Comparison of ENCODE assay signal across 8 mouse cellular contexts in genomic region chr3:93537068-93537576, GRCm38 (mm10). TPM values are rescaled to one million over a fixed set of nuclear protein-coding genes. Genes with fewer than 3 reads are reported as not detected.
A peak's percentile ranks its signal among the peaks of the same experiment; 100 is the strongest.
DNase-seq lines count a peak whose midpoint lies in the region; ATAC-seq lines count a peak whose summit lies in the region.

No protein-coding gene starts in this region.

- peak; percentile 40; the same call in 1 of the 2 replicates for ATAC-seq in kidney, embryonic 15.5 days (replicated peaks; ENCODE audit: low FRiP score)
- ATAC-seq in CD4-positive, CD25-positive, alpha-beta regulatory T cell, adult 4 months, result no peak

- peak; percentile 53 for DNase-seq in 416B (ENCODE audit: low read depth)
- peak; percentile 39 for DNase-seq in ZHBTc4 (ENCODE audit: low read depth, low spot score)
- peak; percentile 62 to 73 for DNase-seq in heart, adult 18-20 months
- DNase-seq in cerebellum, adult 11 months, result no peak
- no peak for DNase-seq in frontal cortex, postnatal 25 days (ENCODE audit: low spot score in 2 of 2)
- DNase-seq in right cerebral cortex, postnatal 4 days, result no peak

- H3K4me1 ChIP-seq in kidney, embryonic 15.5 days, result no peaks in the 10 kb centered on the region

- WGBS in kidney, embryonic 15.5 days, result 65% methylated on average over 2 of the region's 2 CpGs

- H3K4me2 ChIP-seq in kidney, embryonic 15.5 days, result no peak overlapping the region

- H3K9me3 ChIP-seq in kidney, embryonic 15.5 days (replicated peaks), result no peaks in the 10 kb centered on the region

- H3K27me3 ChIP-seq in kidney, embryonic 15.5 days, result no peaks in the 10 kb centered on the region

- no peak overlapping the region for H3K9ac ChIP-seq in kidney, embryonic 15.5 days

- H3K36me3 ChIP-seq in kidney, embryonic 15.5 days, result no peaks in the 10 kb centered on the region

- H3K4me3 ChIP-seq in kidney, embryonic 15.5 days (replicated peaks), result no peak overlapping the region

- no peak overlapping the region for H3K27ac ChIP-seq in kidney, embryonic 15.5 days

RNA-seq across cellular contexts. Expression of gene S100a11, which starts 16.8 kb away (rescaled TPM):
- 10 to 100 TPM; 52.4 to 78.2 TPM for total RNA-seq in heart, adult 18-20 months (2021)
- polyA plus RNA-seq in kidney, embryonic 15.5 days (2015; fragmentation: Nextera tagmentation; extraction: Ambion mirVana), result 1,358 and 1,377 TPM in 2 replicates
- polyA plus RNA-seq in CD4-positive, CD25-positive, alpha-beta regulatory T cell, adult 4 months (2017; shearing (Covaris generic)), result 100 to 1,000 TPM; 613 to 644 TPM

RNA-seq across cellular contexts. Expression of gene S100a10, which starts 17.8 kb away (rescaled TPM):
- total RNA-seq in heart, adult 18-20 months (2021), result 100 to 1,000 TPM in 1 of 2 experiments, 10 to 100 TPM in 1; 92.1 to 100 TPM
- polyA plus RNA-seq in kidney, embryonic 15.5 days (2015; fragmentation: Nextera tagmentation; extraction: Ambion mirVana), result 516 and 533 TPM in 2 replicates
- 100 to 1,000 TPM; 693 to 848 TPM for polyA plus RNA-seq in CD4-positive, CD25-positive, alpha-beta regulatory T cell, adult 4 months (2017; shearing (Covaris generic))

Comparison
In these comparisons a context has a peak if more than half of its experiments do, and no peak if none do; other contexts are left out.
1. DNase-seq: peak in 416B (single experiment), ZHBTc4 (single experiment) and heart, adult 18-20 months (2 of 2); none in cerebellum, adult 11 months (single experiment), frontal cortex, postnatal 25 days (0 of 2) and right cerebral cortex, postnatal 4 days (single experiment).